Mouse (Mus musculus): ENCODE results near the gene Rhobtb1. TPM values are rescaled to one million over a fixed set of nuclear protein-coding genes. Genes with fewer than 3 reads are reported as not detected.

Rhobtb1 gene
- polyA plus RNA-seq, 1 experiment = 9.9 TPM

DNA sequence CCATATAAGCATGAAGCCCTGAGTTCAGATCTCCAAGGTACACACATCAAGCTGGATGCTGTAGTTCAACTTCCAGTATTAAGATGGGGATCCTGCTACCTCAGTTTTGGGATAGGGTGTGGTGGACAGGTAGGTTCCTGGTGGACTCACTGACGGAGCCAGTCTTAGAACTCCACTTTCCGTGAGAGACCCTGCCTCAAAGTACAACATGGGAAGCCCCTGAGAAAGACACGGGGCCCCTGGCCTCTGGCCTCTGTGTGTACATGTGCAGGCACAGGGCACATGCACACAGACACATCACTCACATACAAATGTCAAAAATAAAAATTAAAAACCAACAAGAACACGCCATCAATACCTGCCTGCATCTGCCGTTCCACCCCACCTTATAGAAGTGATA, 74.2 kb downstream of the Rhobtb1 start:
- no peak for TF ChIP-seq POLR2A (IDR thresholded peaks at IDR 0.05; ENCODE audit: borderline replicate concordance, extremely low read depth, low read depth, low read length)
- no peak for TF ChIP-seq CTCF (IDR thresholded peaks at IDR 0.05; ENCODE audit: insufficient read depth, low read length)
- 92% methylated on average over 5 of the region's 5 CpGs for WGBS

DNA sequence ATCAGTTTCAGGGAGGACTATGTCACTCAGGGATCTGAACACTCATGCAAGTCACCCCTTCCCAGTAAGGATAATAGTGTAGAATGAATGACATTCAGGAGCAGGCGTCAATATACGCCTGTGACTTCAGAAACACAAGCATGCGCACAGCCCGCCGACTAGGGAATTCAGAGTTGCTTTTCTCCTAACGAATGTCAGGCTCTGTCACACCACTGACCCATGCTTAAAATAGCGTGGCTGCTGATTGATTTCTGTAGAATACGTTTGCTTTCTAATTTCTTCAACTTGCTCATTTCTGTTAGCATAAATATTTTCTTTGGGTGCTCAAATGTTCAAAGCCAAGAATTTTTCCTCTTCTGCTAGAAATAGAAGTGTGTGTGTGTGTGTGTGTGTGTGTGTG, 74.7 kb downstream of the Rhobtb1 start:
- H3K4me1 ChIP-seq (ENCODE audit: control insufficient read depth, insufficient read depth, low read length) = peaks cover 2% of the 10 kb centered on the region; the same call in 1 of the 2 replicates
- H3K4me3 ChIP-seq (replicated peaks; ENCODE audit: extremely low read depth, low read depth, low read length) = no peak overlapping the region
- WGBS = 75% methylated on average over 8 of the region's 8 CpGs
- TF ChIP-seq POLR2A (IDR thresholded peaks at IDR 0.05; ENCODE audit: borderline replicate concordance, extremely low read depth, low read depth, low read length) (no peak), CTCF (IDR thresholded peaks at IDR 0.05; ENCODE audit: insufficient read depth, low read length) (no peak)
- DNase-seq = no peak

More for the DNA sequence above, 74.2 kb downstream of the Rhobtb1 start:
- Histone ChIP-seq H3K4me1 (ENCODE audit: control insufficient read depth, insufficient read depth, low read length) (peaks cover 2% of the 10 kb centered on the region; the same call in 1 of the 2 replicates), H3K4me3 (replicated peaks; ENCODE audit: extremely low read depth, low read depth, low read length) (no peak overlapping the region)
- no peak for DNase-seq

DNA sequence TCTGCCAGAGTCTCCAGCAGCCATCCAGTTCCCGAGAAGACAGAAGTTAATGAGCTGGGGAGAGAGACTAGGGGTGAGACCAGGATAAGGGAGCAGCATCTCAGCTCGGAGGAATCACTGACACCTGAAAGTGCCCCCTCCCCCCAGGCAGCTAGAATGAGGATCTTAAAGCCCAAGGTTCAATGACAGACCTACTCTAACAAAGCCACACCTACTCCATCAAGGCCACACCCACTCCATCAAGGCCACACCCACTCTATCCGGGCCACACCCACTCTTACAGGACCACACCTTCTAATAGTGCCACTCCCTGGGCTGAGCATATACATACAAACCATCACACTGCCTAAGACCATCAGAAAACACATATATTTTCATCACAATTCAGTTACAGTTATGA, 86.0 kb downstream of the Rhobtb1 start:
- H3K4me3 ChIP-seq (replicated peaks; ENCODE audit: extremely low read depth, low read depth, low read length) = no peak overlapping the region
- 71% methylated on average over 3 of the region's 3 CpGs for WGBS
- DNase-seq = no peak
- H3K4me1 ChIP-seq (ENCODE audit: control insufficient read depth, insufficient read depth, low read length) = no peaks in the 10 kb centered on the region
- TF ChIP-seq CTCF (IDR thresholded peaks at IDR 0.05; ENCODE audit: insufficient read depth, low read length) (no peak), POLR2A (IDR thresholded peaks at IDR 0.05; ENCODE audit: borderline replicate concordance, extremely low read depth, low read depth, low read length) (no peak)

DNA sequence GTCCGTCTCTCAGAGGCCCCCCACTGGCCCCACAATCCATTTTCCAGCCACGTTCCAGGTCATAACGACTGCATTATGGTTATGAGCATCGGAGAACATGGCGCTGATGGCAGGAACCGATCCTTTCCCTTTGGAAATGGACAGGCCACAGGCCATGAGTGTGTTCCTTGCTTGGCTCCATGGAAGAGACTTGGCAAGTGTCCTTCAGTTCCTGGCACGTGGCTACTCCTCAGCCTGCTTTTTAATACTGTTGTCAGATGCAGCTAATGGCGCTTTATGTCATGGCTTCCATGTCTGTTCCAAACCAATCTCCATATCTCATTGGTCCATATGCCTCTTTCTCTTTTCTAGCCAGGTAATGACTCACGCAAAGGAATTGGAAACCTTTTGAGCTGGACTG, 86.5 kb downstream of the Rhobtb1 start:
- WGBS = 91% methylated on average over 9 of the region's 9 CpGs
- no peaks in the 10 kb centered on the region for H3K4me1 ChIP-seq (ENCODE audit: control insufficient read depth, insufficient read depth, low read length)
- no peak for DNase-seq
- TF ChIP-seq CTCF (IDR thresholded peaks at IDR 0.05; ENCODE audit: insufficient read depth, low read length) (no peak), POLR2A (IDR thresholded peaks at IDR 0.05; ENCODE audit: borderline replicate concordance, extremely low read depth, low read depth, low read length) (no peak)
- no peak overlapping the region for H3K4me3 ChIP-seq (replicated peaks; ENCODE audit: extremely low read depth, low read depth, low read length)

DNA sequence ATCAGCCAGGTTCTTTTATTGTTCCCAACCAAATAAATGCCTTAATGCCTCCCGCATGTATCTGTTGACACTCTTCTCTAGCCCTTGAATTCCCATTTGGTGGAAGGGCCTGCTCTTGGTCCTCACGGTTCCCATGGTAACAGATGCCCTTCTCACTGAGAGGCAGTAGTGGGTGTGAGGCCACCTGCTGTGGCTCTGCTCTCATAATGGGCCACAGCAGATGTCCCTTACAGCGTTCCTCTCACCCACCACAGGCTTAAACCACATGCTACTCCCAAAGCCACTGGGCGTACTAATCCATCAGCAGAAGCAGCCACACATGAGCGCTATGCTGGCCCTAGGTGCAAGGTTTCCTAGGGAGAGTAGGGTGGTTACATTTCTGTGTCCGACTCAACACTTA, 87.1 kb downstream of the Rhobtb1 start:
- Histone ChIP-seq H3K4me3 (replicated peaks; ENCODE audit: extremely low read depth, low read depth, low read length) (no peak overlapping the region), H3K4me1 (ENCODE audit: control insufficient read depth, insufficient read depth, low read length) (no peaks in the 10 kb centered on the region)
- TF ChIP-seq POLR2A (IDR thresholded peaks at IDR 0.05; ENCODE audit: borderline replicate concordance, extremely low read depth, low read depth, low read length) (no peak), CTCF (IDR thresholded peaks at IDR 0.05; ENCODE audit: insufficient read depth, low read length) (no peak)
- no peak for DNase-seq
- 78% methylated on average over 6 of the region's 6 CpGs for WGBS

DNA sequence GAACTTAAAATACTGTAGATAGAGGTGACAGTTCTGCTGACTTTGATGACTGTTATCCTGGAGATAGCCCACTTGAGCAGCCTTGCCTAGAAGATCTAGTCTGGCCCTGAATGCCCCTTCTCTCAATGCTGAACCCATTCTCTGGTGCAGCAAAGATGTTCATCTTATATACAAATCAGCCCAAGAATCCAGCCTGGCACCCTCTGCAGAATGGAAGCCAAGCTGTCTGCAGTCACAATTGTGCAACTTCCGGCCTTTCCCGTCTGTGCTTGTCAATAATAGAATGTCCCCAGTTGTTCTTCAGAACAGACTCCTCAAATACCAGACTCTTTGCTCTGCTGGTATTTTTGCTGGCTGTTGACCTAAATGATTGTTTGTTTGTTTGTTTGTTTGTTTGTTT, 89.3 kb downstream of the Rhobtb1 start:
- TF ChIP-seq POLR2A (IDR thresholded peaks at IDR 0.05; ENCODE audit: borderline replicate concordance, extremely low read depth, low read depth, low read length) = no peak
- no peak for TF ChIP-seq CTCF (IDR thresholded peaks at IDR 0.05; ENCODE audit: insufficient read depth, low read length)
- H3K4me1 ChIP-seq (ENCODE audit: control insufficient read depth, insufficient read depth, low read length) = no peaks in the 10 kb centered on the region
- WGBS = 53% methylated on average over 2 of the region's 2 CpGs
- no peak overlapping the region for H3K4me3 ChIP-seq (replicated peaks; ENCODE audit: extremely low read depth, low read depth, low read length)
- no peak for DNase-seq

DNA sequence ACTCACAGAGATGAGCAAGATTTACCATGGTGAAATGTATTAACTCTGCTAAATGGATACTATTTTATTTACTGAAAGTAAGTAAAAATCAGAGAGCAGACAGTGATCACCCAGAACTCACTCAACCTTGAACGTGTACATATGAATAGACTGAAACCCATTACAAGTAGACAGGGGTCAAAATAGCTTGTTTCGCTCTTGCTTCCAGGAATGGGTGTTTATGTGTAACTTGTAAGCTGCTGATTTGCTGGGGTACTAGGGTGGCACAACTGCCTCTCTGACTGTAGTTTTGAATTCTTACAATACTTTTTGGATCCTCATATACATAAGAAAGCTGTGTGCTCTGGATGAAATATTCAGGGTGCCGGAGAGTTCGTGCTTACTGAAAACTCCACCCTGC, 93.9 kb downstream of the Rhobtb1 start:
- WGBS = 79% methylated on average over 4 of the region's 4 CpGs
- TF ChIP-seq POLR2A (IDR thresholded peaks at IDR 0.05; ENCODE audit: borderline replicate concordance, extremely low read depth, low read depth, low read length) (no peak), CTCF (IDR thresholded peaks at IDR 0.05; ENCODE audit: insufficient read depth, low read length) (no peak)
- Histone ChIP-seq H3K4me3 (replicated peaks; ENCODE audit: extremely low read depth, low read depth, low read length) (no peak overlapping the region), H3K4me1 (ENCODE audit: control insufficient read depth, insufficient read depth, low read length) (peaks cover 3% of the 10 kb centered on the region)
- no peak for DNase-seq

DNA sequence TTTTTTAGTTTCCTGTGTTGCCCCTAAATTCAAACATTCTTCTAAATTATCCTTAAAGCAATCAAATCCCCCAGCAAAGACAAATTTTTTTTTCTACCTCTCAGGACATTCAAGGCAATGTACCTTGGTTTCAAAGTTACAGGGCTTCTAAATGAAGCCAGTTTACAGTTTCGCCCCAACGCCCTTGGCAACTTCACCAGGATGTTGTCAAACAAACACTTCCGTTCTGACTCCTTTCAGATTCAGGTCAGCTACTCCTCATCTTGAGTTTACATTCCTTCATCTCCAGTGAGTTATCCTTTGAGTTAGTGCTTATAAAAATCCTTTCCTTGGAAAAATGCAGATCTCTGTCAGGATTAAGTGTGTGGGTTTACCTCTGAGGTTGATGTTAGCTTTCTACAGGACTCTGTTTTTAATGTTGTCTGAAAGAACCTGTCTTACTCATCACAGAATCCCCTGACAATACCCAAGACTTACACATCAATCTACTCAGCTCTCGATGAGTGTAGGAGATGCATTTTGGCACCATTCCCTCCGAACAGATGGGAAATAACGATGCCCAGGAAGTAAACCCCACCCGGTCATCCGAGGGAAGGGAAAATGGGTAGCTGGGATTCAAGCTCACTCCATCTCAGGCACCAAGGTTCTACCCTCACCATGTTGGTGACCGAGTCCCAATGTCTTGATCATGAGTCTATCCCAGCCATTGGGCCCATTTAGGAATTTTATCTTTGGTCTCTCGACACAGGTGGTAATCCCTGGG, 94.9 kb downstream of the Rhobtb1 start:
- DNase-seq = no peak
- 54% methylated on average over 10 of the region's 10 CpGs for WGBS
- H3K4me3 ChIP-seq (replicated peaks; ENCODE audit: extremely low read depth, low read depth, low read length) = no peak overlapping the region
- H3K4me1 ChIP-seq (ENCODE audit: control insufficient read depth, insufficient read depth, low read length) = peaks cover 3% of the 10 kb centered on the region
- TF ChIP-seq POLR2A (IDR thresholded peaks at IDR 0.05; ENCODE audit: borderline replicate concordance, extremely low read depth, low read depth, low read length) = no peak
- no peak for TF ChIP-seq CTCF (IDR thresholded peaks at IDR 0.05; ENCODE audit: insufficient read depth, low read length)

DNA sequence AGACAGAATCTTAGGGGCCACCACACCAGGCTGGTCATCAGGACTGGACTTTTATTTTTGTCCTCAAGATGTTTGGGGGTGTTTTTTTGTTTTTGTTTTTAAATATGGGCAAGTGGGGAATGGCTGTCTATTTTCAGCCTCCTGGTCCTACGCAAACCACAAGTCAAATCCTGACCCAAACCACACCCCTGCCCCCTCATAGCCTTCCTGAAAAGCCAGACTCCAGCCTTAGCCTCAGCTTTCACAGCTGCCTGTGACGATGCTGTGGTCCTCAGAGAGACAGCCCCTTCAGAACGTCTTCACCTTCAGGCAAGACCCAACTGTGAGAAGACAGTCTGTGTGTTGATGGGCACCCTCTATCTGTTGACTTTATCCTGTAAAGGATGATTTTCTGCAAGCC, 95.5 kb downstream of the Rhobtb1 start:
- H3K4me1 ChIP-seq (ENCODE audit: control insufficient read depth, insufficient read depth, low read length) = peaks cover 3% of the 10 kb centered on the region
- TF ChIP-seq CTCF (IDR thresholded peaks at IDR 0.05; ENCODE audit: insufficient read depth, low read length) (no peak), POLR2A (IDR thresholded peaks at IDR 0.05; ENCODE audit: borderline replicate concordance, extremely low read depth, low read depth, low read length) (no peak)
- no peak overlapping the region for H3K4me3 ChIP-seq (replicated peaks; ENCODE audit: extremely low read depth, low read depth, low read length)
- WGBS = 53% methylated on average over 3 of the region's 3 CpGs
- DNase-seq = no peak

DNA sequence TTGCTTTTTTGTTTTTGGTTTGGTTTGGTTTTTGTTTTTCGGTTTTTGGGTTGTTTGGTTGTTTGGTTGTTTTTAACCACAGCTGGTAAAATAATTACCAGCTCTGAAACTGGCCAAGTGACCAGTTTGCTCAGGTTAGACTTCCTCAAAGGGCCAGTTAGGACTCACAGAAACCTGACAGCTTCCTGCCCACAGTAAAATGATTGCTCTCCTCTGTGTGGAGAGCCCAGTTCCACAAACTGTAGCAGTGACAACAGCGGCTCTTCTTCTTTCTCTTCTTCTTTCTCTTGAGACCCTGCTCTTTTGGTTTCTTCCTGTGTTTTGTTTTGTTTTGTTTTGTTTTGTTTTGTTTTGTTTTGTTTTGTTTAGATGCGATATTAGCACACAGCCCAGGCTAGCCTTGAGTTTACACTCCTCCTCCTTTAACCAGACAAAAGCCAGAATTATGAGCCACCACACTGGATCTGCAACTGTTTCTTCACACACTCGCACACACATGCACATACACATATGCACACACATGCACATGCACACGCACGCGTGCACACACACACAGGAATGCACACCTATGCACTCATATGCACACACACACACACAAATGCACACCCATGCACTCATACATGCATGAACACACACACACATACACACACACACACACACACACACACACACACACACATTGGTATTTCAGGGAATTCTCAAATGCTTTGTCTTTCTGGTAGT, 96.2 kb downstream of the Rhobtb1 start:
- 90% methylated on average over 7 of the region's 7 CpGs for WGBS
- H3K4me1 ChIP-seq (ENCODE audit: control insufficient read depth, insufficient read depth, low read length) = peaks cover 3% of the 10 kb centered on the region

More for the DNA sequence above, 96.2 kb downstream of the Rhobtb1 start:
- TF ChIP-seq POLR2A (IDR thresholded peaks at IDR 0.05; ENCODE audit: borderline replicate concordance, extremely low read depth, low read depth, low read length) = no peak
- H3K4me3 ChIP-seq (replicated peaks; ENCODE audit: extremely low read depth, low read depth, low read length) = no peak overlapping the region
- no peak for DNase-seq
